Mouse (Mus musculus) hindbrain, embryonic 11.5 days (tissue): Measurements from ENCODE around the gene Ecpas. TPM values are rescaled to one million over a fixed set of nuclear protein-coding genes. Genes with fewer than 3 reads are reported as not detected.

Experiments
- ATAC-seq: fragments of 200-750 bp; cut with Nextera tagmentation; 2 replicates; pipeline ENCODE4 v1.8.0; 2017; ENCODE audit warnings: mild to moderate bottlenecking, moderate TSS enrichment, moderate library complexity; ENCODE audit not compliant: low FRiP score
- DNase-seq: peaks from one replicate; pipeline ENCODE4 v3.0.0-alpha.2; 2015; ENCODE audit warnings: low spot score
- H3K27ac ChIP-seq: fragments of 300-500 bp; sonication (generic); 2 replicates; pipeline ENCODE4 v1.5.1; 2014; ENCODE audit warnings: mild to moderate bottlenecking, low read depth, low read length
- H3K27me3 ChIP-seq: fragments of 300-500 bp; sonication (generic); 2 replicates; pipeline ENCODE4 v1.6.1; 2014; ENCODE audit warnings: mild to moderate bottlenecking, low read length, moderate library complexity, mixed read lengths; ENCODE audit not compliant: control insufficient read depth, insufficient read depth
- H3K36me3 ChIP-seq: fragments of 300-500 bp; sonication (generic); 2 replicates; pipeline ENCODE4 v1.6.1; 2014; ENCODE audit warnings: mild to moderate bottlenecking, low read length, moderate library complexity, mixed read lengths; ENCODE audit not compliant: control insufficient read depth, insufficient read depth
- H3K4me1 ChIP-seq: fragments of 300-500 bp; sonication (generic); replicated peaks from 2 replicates; pipeline ENCODE4 v1.6.1; 2014; ENCODE audit warnings: low read length, mixed read lengths; ENCODE audit not compliant: control insufficient read depth, insufficient read depth
- H3K4me2 ChIP-seq: fragments of 300-500 bp; sonication (generic); replicated peaks from 2 replicates; pipeline ENCODE4 v1.6.1; 2014; ENCODE audit warnings: mild to moderate bottlenecking, low read depth, low read length
- H3K4me3 ChIP-seq: fragments of 300-500 bp; sonication (generic); 2 replicates; pipeline ENCODE4 v1.5.1; 2014; ENCODE audit warnings: low read depth, low read length
- H3K9ac ChIP-seq: fragments of 300-500 bp; sonication (generic); 2 replicates; pipeline ENCODE4 v1.6.1; 2014; ENCODE audit warnings: low read depth, low read length
- H3K9me3 ChIP-seq: fragments of 300-500 bp; sonication (generic); 2 replicates; pipeline ENCODE4 v1.6.1; 2016; ENCODE audit warnings: low read length; ENCODE audit not compliant: control insufficient read depth
- WGBS: fragments of 180-500 bp; shearing (Covaris S2); extraction: QIAGEN DNeasy Blood & Tissue Kit; methylation state at CpG from one replicate; pipeline ENCODE4 v1.1.7; 2014; 5-methylcytosine and 5-hydroxymethylcytosine counted together
- polyA plus RNA-seq: library from polyadenylated mRNA; unstranded; fragments of >200 nt; fragmentation: Nextera tagmentation; extraction: Ambion mirVana; gene quantifications from 2 replicates; pipeline ENCODE4 v1.2.1, GENCODE M21; 2014

The Ecpas gene
- 41.9 and 43.4 TPM in 2 replicates for polyA plus RNA-seq

- H3K4me1 ChIP-seq: no peaks in the 10 kb centered on the region; the same call in 1 of the 2 replicates
- H3K9me3 ChIP-seq: no peaks in the 10 kb centered on the region
- H3K4me2 ChIP-seq: peak within 1 kb of the TSS; percentile 67
- 3% methylated on average over 43 of the region's 43 CpGs for WGBS
- peak within 1 kb of the TSS; percentile 95 for H3K9ac ChIP-seq
- ATAC-seq (peak; percentile 76; the same call in 1 of the 2 replicates), DNase-seq (peak; percentile 12)
- no peaks in the 10 kb centered on the region for H3K36me3 ChIP-seq
- H3K27ac ChIP-seq: peak within 1 kb of the TSS; percentile 97
- H3K27me3 ChIP-seq: no peaks in the 10 kb centered on the region
- peak within 1 kb of the TSS; percentile 92 for H3K4me3 ChIP-seq
Measured at GRCm38 (mm10) chr4:58912629-58913335, at the start of gene Ecpas. Gene Ecpas, minus strand, starts transcription at chr4:58912749.

- no peaks in the 10 kb centered on the region for H3K9me3 ChIP-seq
- no peak overlapping the region for H3K4me3 ChIP-seq
- H3K36me3 ChIP-seq: no peaks in the 10 kb centered on the region
- DNase-seq (no peak), ATAC-seq (no peak)
- no peaks in the 10 kb centered on the region for H3K27me3 ChIP-seq
- no peak overlapping the region for H3K9ac ChIP-seq
- 95% methylated on average over 15 of the region's 15 CpGs for WGBS
- H3K4me2 ChIP-seq: no peak overlapping the region
- H3K27ac ChIP-seq: no peak overlapping the region
- H3K4me1 ChIP-seq: no peaks in the 10 kb centered on the region
Measured at GRCm38 (mm10) chr4:58961719-58962118, 49.2 kb upstream of the Ecpas start.

GRCm38 (mm10) chr4:58952630-58953029 lies 40.1 kb upstream of the Ecpas start:
- DNase-seq: no peak
- WGBS: 91% methylated on average over 11 of the region's 11 CpGs
- no peak overlapping the region for H3K9ac ChIP-seq
- H3K9me3 ChIP-seq: no peaks in the 10 kb centered on the region
- H3K36me3 ChIP-seq: no peaks in the 10 kb centered on the region
- no peak overlapping the region for H3K27ac ChIP-seq
- ATAC-seq: no peak
- H3K4me1 ChIP-seq: no peaks in the 10 kb centered on the region
- H3K4me3 ChIP-seq: no peak overlapping the region
- H3K4me2 ChIP-seq: no peak overlapping the region
- H3K27me3 ChIP-seq: no peaks in the 10 kb centered on the region

- DNase-seq (no peak), ATAC-seq (no peak)
- H3K9ac ChIP-seq: no peak overlapping the region
- no peaks in the 10 kb centered on the region for H3K4me1 ChIP-seq
- H3K4me3 ChIP-seq: no peak overlapping the region
- H3K27ac ChIP-seq: no peak overlapping the region
- H3K4me2 ChIP-seq: no peak overlapping the region
- WGBS: 87% methylated on average over 4 of the region's 4 CpGs
- no peaks in the 10 kb centered on the region for H3K27me3 ChIP-seq
- H3K9me3 ChIP-seq: no peaks in the 10 kb centered on the region
- H3K36me3 ChIP-seq: no peaks in the 10 kb centered on the region
Measured at GRCm38 (mm10) chr4:58948391-58948790, 35.8 kb upstream of the Ecpas start.

GRCm38 (mm10) chr4:58944695-58945094 lies 32.1 kb upstream of the Ecpas start:
- ATAC-seq (no peak), DNase-seq (no peak)
- Histone ChIP-seq H3K9ac (no peak overlapping the region), H3K27me3 (no peaks in the 10 kb centered on the region), H3K4me3 (no peak overlapping the region), H3K36me3 (no peaks in the 10 kb centered on the region), H3K27ac (no peak overlapping the region), H3K4me2 (no peak overlapping the region), H3K9me3 (no peaks in the 10 kb centered on the region), H3K4me1 (no peaks in the 10 kb centered on the region)
- 71% methylated on average over 5 of the region's 5 CpGs for WGBS

- no peaks in the 10 kb centered on the region for H3K4me1 ChIP-seq
- peak overlapping the region; percentile 66 for H3K4me2 ChIP-seq
- H3K4me3 ChIP-seq: peak overlapping the region; percentile 64
- H3K27ac ChIP-seq: no peak overlapping the region
- DNase-seq (no peak), ATAC-seq (peak; percentile 36; the same call in 1 of the 2 replicates)
- H3K36me3 ChIP-seq: no peaks in the 10 kb centered on the region
- 21% methylated on average over 6 of the region's 6 CpGs for WGBS
- no peaks in the 10 kb centered on the region for H3K9me3 ChIP-seq
- H3K27me3 ChIP-seq: no peaks in the 10 kb centered on the region
- no peak overlapping the region for H3K9ac ChIP-seq
Measured at GRCm38 (mm10) chr4:58944206-58944553, 31.6 kb upstream of the Ecpas start.

GRCm38 (mm10) chr4:58943420-58944205 lies 31.1 kb upstream of the Ecpas start, which contains the start of gene Zkscan16:
Gene Zkscan16, plus strand, starts transcription at chr4:58943628.
- peak within 1 kb of the TSS; percentile 66 for H3K4me2 ChIP-seq
- ATAC-seq (peak; percentile 88), DNase-seq (peak; percentile 96)
- H3K36me3 ChIP-seq: no peaks in the 10 kb centered on the region
- 2% methylated on average over 50 of the region's 50 CpGs for WGBS
- no peaks in the 10 kb centered on the region for H3K9me3 ChIP-seq
- H3K4me1 ChIP-seq: no peaks in the 10 kb centered on the region
- no peaks in the 10 kb centered on the region for H3K27me3 ChIP-seq
- peak within 1 kb of the TSS; percentile 65 for H3K9ac ChIP-seq
- no peak within 1 kb of the TSS for H3K27ac ChIP-seq
- peak within 1 kb of the TSS; percentile 64 for H3K4me3 ChIP-seq

- WGBS: 79% methylated on average over 4 of the region's 4 CpGs
- Histone ChIP-seq H3K9me3 (no peaks in the 10 kb centered on the region), H3K4me2 (peak overlapping the region; percentile 66; the same call in 1 of the 2 replicates), H3K4me3 (no peak overlapping the region), H3K36me3 (no peaks in the 10 kb centered on the region), H3K27ac (no peak overlapping the region), H3K27me3 (no peaks in the 10 kb centered on the region), H3K9ac (peak overlapping the region; percentile 65; the same call in 1 of the 2 replicates), H3K4me1 (no peaks in the 10 kb centered on the region)
- ATAC-seq (peak; percentile 53), DNase-seq (no peak)
Measured at GRCm38 (mm10) chr4:58942942-58943341, 30.4 kb upstream of the Ecpas start.
